Mouse (Mus musculus): ENCODE measurements around the gene Rap1a. TPM values are rescaled to one million over a fixed set of nuclear protein-coding genes. Genes with fewer than 3 reads are reported as not detected.

Rap1a gene
- polyA plus RNA-seq, 1 experiment from 2014 or later: 48.1 TPM

DNA sequence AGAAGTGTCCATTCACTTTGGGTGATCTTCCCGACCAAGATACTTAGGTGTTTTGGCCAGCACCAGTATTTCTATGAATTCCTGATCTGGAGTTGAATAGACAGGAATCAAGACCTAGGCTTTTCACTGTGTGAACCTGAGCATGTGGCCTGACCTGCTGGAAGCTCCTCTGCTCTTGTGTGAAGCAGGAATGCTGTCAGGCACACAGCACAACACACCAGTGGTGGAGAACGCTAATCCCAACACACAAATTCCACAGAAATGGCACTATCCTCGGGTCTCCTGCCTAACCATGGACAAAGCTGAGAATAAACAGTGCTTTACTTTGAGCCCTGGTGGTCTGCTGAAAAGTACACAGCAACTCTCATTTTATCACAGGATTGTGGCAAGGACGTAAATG lies 80.6 kb downstream of the Rap1a start:
- 78% methylated on average over 4 of the region's 4 CpGs for WGBS
- H3K9me3 ChIP-seq (replicated peaks; ENCODE audit: control insufficient read depth, low read length): no peaks in the 10 kb centered on the region
- no peaks in the 10 kb centered on the region for H3K27me3 ChIP-seq (replicated peaks; ENCODE audit: control insufficient read depth, insufficient read depth, low read length)

DNA sequence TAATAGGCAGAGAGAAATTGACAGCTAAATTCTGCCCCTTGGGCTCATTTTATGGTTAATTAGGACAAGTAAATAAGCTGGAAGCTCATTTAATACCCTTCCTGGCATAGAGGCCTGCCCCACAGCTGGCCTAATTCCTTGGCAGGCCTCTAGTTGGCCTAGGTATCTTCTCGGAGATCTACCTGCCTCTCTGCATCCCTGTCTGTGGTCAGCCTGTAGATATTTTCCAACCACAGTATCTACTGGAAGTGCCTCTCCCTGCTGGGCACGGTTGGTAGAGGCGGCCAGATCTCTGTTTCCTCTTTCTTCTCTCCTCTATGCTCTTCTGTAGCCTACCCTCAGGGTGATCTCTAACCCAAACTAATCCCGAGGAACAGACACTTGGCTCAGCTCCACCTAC lies 81.2 kb downstream of the Rap1a start:
- H3K36me3 ChIP-seq (ENCODE audit: control insufficient read depth, insufficient read depth, low read length): no peaks in the 10 kb centered on the region
- no peaks in the 10 kb centered on the region for H3K27me3 ChIP-seq (replicated peaks; ENCODE audit: control insufficient read depth, insufficient read depth, low read length)
- DNase-seq (ENCODE audit: low spot score) (no peak), ATAC-seq (no peak)
- H3K4me3 ChIP-seq (ENCODE audit: low read depth, low read length): no peak overlapping the region
- H3K9me3 ChIP-seq (replicated peaks; ENCODE audit: control insufficient read depth, low read length): no peaks in the 10 kb centered on the region
- WGBS: 63% methylated on average over 4 of the region's 4 CpGs
- no peak overlapping the region for H3K9ac ChIP-seq (ENCODE audit: low read length)
- no peak overlapping the region for H3K27ac ChIP-seq (ENCODE audit: low read depth, low read length)
- H3K4me2 ChIP-seq (ENCODE audit: low read length): no peak overlapping the region
- H3K4me1 ChIP-seq (ENCODE audit: control insufficient read depth, insufficient read depth, low read length): peaks cover 4% of the 10 kb centered on the region; the same call in 1 of the 2 replicates

More for the DNA sequence above, 80.6 kb downstream of the Rap1a start:
- Histone ChIP-seq H3K4me2 (ENCODE audit: low read length) (no peak overlapping the region), H3K4me3 (ENCODE audit: low read depth, low read length) (no peak overlapping the region), H3K27ac (ENCODE audit: low read depth, low read length) (no peak overlapping the region), H3K36me3 (ENCODE audit: control insufficient read depth, insufficient read depth, low read length) (no peaks in the 10 kb centered on the region), H3K9ac (ENCODE audit: low read length) (no peak overlapping the region), H3K4me1 (ENCODE audit: control insufficient read depth, insufficient read depth, low read length) (peaks cover 4% of the 10 kb centered on the region; the same call in 1 of the 2 replicates)
- no peak for ATAC-seq
- DNase-seq (ENCODE audit: low spot score): no peak

DNA sequence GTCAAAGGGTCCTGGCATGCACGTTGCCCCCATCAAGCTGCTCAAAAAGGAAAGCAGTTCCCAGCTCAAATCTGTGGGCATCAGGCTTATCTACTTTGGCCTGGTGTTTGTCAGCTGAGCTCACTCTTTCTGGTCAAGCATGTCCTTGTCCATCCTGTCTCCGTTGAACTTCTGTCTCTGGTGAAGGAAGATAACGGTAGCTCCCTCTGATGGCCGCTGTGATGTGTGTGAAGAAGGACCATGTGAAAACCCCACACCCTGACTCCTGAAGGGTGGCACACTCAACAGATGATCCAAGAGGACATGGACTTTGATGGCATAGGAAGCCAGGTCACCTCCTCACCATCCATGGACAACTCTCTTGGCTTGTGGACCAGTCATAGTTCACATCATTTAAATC lies 82.4 kb downstream of the Rap1a start:
- Histone ChIP-seq H3K9me3 (replicated peaks; ENCODE audit: control insufficient read depth, low read length) (no peaks in the 10 kb centered on the region), H3K36me3 (ENCODE audit: control insufficient read depth, insufficient read depth, low read length) (no peaks in the 10 kb centered on the region), H3K27me3 (replicated peaks; ENCODE audit: control insufficient read depth, insufficient read depth, low read length) (no peaks in the 10 kb centered on the region), H3K4me3 (ENCODE audit: low read depth, low read length) (no peak overlapping the region), H3K4me1 (ENCODE audit: control insufficient read depth, insufficient read depth, low read length) (peaks cover 4% of the 10 kb centered on the region; the same call in 1 of the 2 replicates), H3K4me2 (ENCODE audit: low read length) (no peak overlapping the region), H3K9ac (ENCODE audit: low read length) (no peak overlapping the region), H3K27ac (ENCODE audit: low read depth, low read length) (no peak overlapping the region)
- WGBS: 60% methylated on average over 4 of the region's 4 CpGs
- DNase-seq (ENCODE audit: low spot score): no peak
- no peak for ATAC-seq

DNA sequence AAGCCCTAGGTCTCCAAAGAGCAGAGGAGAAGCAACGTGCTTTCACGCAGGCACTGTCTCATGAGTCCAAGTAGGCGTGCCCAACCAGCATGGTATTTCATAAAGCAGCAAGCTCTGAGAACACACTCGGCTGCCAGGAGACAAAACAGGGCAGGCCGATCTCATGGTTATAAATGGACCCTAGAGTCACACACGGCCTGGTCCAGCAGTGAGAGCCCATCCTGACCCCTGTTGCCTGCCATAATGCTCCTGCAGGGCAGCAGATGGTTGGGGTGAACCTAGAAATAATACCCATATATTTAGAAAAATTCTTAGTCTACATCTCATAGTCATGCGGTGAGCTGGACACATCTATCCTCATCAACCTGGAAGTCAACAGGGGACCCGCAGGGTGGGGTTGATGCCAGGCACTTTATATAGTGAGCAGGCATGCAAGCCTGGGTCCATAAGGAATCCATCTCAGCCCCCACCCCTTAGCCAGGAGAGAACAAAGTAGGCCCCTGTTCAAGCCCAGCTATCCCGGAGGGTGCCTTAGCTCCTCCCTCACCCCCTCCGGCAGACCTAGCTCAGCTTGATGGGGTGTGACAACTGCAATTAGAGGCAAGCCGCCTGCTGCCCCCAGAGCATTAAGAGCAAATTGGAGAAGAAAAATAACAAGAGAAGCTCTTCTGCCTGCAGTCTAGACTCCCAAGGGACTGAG lies 83.1 kb downstream of the Rap1a start:
- peak; percentile 37 for DNase-seq (ENCODE audit: low spot score)
- H3K9me3 ChIP-seq (replicated peaks; ENCODE audit: control insufficient read depth, low read length): no peaks in the 10 kb centered on the region
- no peaks in the 10 kb centered on the region for H3K36me3 ChIP-seq (ENCODE audit: control insufficient read depth, insufficient read depth, low read length)
- H3K27me3 ChIP-seq (replicated peaks; ENCODE audit: control insufficient read depth, insufficient read depth, low read length): no peaks in the 10 kb centered on the region
- peaks cover 4% of the 10 kb centered on the region; the same call in 1 of the 2 replicates for H3K4me1 ChIP-seq (ENCODE audit: control insufficient read depth, insufficient read depth, low read length)
- H3K4me2 ChIP-seq (ENCODE audit: low read length): no peak overlapping the region
- no peak overlapping the region for H3K9ac ChIP-seq (ENCODE audit: low read length)
- peak; percentile 56; the same call in 1 of the 2 replicates for ATAC-seq
- H3K4me3 ChIP-seq (ENCODE audit: low read depth, low read length): no peak overlapping the region
- 58% methylated on average over 11 of the region's 11 CpGs for WGBS
- no peak overlapping the region for H3K27ac ChIP-seq (ENCODE audit: low read depth, low read length)

DNA sequence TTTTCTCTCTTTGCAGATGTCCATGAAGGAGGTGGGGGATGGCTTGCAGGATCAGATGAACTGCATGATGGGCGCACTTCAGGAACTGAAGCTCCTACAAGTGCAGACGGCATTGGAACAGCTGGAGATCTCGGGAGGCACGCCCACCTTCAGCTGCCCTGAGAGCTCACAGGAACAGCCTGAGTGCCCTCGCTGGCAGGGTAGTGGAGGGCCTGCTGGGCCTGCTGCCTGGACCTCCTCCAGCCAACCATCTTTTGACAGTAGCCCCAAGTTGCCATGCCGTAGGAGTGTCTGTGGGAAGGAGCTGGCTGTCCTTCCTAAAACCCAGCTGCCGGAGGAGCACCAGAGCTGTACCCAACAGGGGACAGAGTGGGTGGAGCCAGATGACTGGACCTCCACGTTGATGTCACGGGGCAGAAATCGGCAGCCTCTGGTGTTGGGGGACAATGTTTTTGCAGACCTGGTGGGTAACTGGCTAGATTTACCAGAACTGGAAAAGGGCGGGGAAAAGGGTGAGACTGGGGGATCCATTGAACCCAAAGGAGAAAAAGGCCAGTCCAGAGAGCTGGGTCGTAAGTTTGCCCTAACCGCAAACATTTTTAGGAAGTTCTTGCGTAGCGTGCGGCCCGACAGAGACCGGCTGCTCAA lies 84.7 kb downstream of the Rap1a start:
- ATAC-seq: no peak
- Histone ChIP-seq H3K9ac (ENCODE audit: low read length) (no peak overlapping the region), H3K36me3 (ENCODE audit: control insufficient read depth, insufficient read depth, low read length) (no peaks in the 10 kb centered on the region), H3K9me3 (replicated peaks; ENCODE audit: control insufficient read depth, low read length) (no peaks in the 10 kb centered on the region), H3K4me1 (ENCODE audit: control insufficient read depth, insufficient read depth, low read length) (peaks cover 4% of the 10 kb centered on the region; the same call in 1 of the 2 replicates), H3K4me2 (ENCODE audit: low read length) (no peak overlapping the region), H3K27ac (ENCODE audit: low read depth, low read length) (no peak overlapping the region), H3K27me3 (replicated peaks; ENCODE audit: control insufficient read depth, insufficient read depth, low read length) (no peaks in the 10 kb centered on the region), H3K4me3 (ENCODE audit: low read depth, low read length) (no peak overlapping the region)
- no peak for DNase-seq (ENCODE audit: low spot score)
- 71% methylated on average over 18 of the region's 18 CpGs for WGBS

DNA sequence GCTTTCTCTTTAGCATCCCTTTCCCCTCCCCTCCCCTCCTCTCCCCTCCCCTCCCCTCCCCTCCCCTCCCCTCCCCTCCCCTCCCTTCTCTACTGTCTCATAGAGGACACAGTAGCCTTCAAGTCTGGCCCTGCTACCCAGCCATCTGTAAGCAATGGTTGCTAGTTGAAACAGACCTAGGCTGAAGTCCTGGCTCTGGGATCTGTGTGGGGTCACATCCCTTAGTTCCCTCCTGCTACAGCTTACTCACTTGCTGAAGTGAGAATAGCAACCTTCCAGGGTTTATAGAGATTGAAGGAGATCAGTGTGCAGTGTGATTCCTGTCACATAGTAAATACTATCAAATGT lies 86.3 kb downstream of the Rap1a start:
- Histone ChIP-seq H3K4me3 (ENCODE audit: low read depth, low read length) (no peak overlapping the region), H3K27me3 (replicated peaks; ENCODE audit: control insufficient read depth, insufficient read depth, low read length) (no peaks in the 10 kb centered on the region), H3K9ac (ENCODE audit: low read length) (no peak overlapping the region), H3K36me3 (ENCODE audit: control insufficient read depth, insufficient read depth, low read length) (no peaks in the 10 kb centered on the region), H3K27ac (ENCODE audit: low read depth, low read length) (no peak overlapping the region), H3K4me1 (ENCODE audit: control insufficient read depth, insufficient read depth, low read length) (peaks cover 8% of the 10 kb centered on the region; the same call in 1 of the 2 replicates), H3K4me2 (ENCODE audit: low read length) (no peak overlapping the region), H3K9me3 (replicated peaks; ENCODE audit: control insufficient read depth, low read length) (no peaks in the 10 kb centered on the region)
- DNase-seq (ENCODE audit: low spot score) (no peak), ATAC-seq (no peak)

DNA sequence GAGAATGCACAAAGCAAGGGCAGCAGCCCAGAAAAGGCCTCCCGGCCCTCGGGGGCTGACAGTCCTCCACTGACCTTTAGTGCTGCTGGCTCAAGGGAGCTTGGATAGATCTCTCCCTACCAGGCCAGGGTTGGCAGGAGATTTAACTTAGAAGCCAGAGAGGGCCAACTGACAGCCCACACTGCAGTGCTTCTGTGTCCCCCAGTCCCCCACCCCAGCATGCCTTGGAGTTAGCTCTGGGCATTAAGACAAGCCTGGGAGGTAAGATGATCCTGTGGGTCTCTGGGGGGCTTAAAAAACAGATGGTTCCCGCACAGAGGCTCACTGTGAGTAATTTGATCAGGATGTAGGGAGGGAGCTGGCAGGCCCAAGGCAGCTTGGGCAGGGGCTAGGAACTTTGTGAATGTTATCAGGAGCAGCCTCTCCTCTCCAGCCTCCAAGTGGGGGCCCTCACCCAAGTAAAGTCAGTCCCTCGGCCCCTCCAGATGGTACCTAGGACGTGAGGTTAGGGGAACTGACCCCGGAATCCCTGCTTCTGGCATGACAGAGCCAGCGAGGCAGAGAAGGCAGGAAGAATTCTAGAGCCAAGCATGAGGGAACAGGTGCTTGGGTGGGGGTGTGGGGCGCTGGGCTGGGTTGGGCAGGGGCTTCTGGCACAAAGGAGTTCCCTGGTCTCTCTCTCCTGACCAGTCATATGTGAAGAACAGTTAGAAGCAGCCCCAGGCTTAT lies 86.9 kb downstream of the Rap1a start:
- WGBS: 24% methylated on average over 8 of the region's 8 CpGs
- H3K4me2 ChIP-seq (ENCODE audit: low read length): no peak overlapping the region
- DNase-seq (ENCODE audit: low spot score): no peak
- H3K27ac ChIP-seq (ENCODE audit: low read depth, low read length): no peak overlapping the region
- no peak overlapping the region for H3K9ac ChIP-seq (ENCODE audit: low read length)
- no peak overlapping the region for H3K4me3 ChIP-seq (ENCODE audit: low read depth, low read length)
- H3K36me3 ChIP-seq (ENCODE audit: control insufficient read depth, insufficient read depth, low read length): no peaks in the 10 kb centered on the region
- H3K9me3 ChIP-seq (replicated peaks; ENCODE audit: control insufficient read depth, low read length): no peaks in the 10 kb centered on the region
- no peaks in the 10 kb centered on the region for H3K27me3 ChIP-seq (replicated peaks; ENCODE audit: control insufficient read depth, insufficient read depth, low read length)
- ATAC-seq: no peak
- peaks cover 8% of the 10 kb centered on the region; the same call in 1 of the 2 replicates for H3K4me1 ChIP-seq (ENCODE audit: control insufficient read depth, insufficient read depth, low read length)

DNA sequence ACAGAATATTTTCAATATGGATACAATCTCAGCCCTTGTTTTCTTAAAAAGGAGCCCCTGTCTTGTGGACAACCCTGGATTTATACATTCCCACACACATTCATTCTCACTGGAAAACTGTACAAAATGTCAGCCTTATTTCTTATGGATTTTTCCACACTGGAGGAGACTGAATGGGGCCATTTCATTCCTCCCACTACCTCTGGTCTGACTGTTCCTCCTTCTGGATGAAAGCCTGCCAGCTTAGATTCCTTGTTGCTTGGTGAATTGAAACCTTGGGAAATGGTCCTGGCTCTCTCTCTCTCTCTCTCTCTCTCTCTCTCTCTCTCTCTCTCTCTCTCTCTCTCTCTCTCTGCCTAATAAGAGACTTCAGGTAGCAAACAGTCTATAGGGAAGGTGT lies 88.3 kb downstream of the Rap1a start:
- Histone ChIP-seq H3K36me3 (ENCODE audit: control insufficient read depth, insufficient read depth, low read length) (no peaks in the 10 kb centered on the region), H3K4me1 (ENCODE audit: control insufficient read depth, insufficient read depth, low read length) (0 out of 2 replicates have a peak, but pooled peaks cover 3% of the 10 kb centered on the region), H3K9ac (ENCODE audit: low read length) (no peak overlapping the region), H3K9me3 (replicated peaks; ENCODE audit: control insufficient read depth, low read length) (no peaks in the 10 kb centered on the region), H3K27me3 (replicated peaks; ENCODE audit: control insufficient read depth, insufficient read depth, low read length) (no peaks in the 10 kb centered on the region), H3K4me3 (ENCODE audit: low read depth, low read length) (no peak overlapping the region), H3K27ac (ENCODE audit: low read depth, low read length) (no peak overlapping the region), H3K4me2 (ENCODE audit: low read length) (no peak overlapping the region)
- ATAC-seq (no peak), DNase-seq (ENCODE audit: low spot score) (no peak)

DNA sequence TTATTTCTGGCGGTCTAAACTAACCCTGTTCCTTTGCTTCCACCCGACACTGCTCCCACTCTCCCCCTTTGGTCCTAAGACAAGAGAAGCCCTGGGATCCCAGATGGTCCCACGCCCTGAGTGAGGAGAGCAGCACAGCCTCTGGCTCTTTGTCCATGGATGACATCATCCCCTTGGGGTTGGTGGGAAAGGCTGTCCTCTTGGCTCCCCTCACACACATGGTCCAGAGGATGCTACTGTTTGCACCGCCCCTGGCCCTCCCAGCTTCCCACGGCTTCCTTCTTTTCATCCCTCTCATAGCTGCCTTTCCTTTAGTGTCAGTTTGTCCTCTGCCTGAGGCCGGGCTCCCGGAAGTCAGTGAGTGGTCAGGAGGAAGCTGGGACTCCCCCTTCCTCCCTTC lies 89.4 kb downstream of the Rap1a start:
- H3K27ac ChIP-seq (ENCODE audit: low read depth, low read length): no peak overlapping the region
- WGBS: 74% methylated on average over 7 of the region's 7 CpGs
- no peak for DNase-seq (ENCODE audit: low spot score)

More for the DNA sequence above, 89.4 kb downstream of the Rap1a start:
- H3K4me3 ChIP-seq (ENCODE audit: low read depth, low read length): no peak overlapping the region
- H3K4me2 ChIP-seq (ENCODE audit: low read length): no peak overlapping the region
- H3K27me3 ChIP-seq (replicated peaks; ENCODE audit: control insufficient read depth, insufficient read depth, low read length): no peaks in the 10 kb centered on the region
- no peaks in the 10 kb centered on the region for H3K9me3 ChIP-seq (replicated peaks; ENCODE audit: control insufficient read depth, low read length)
- H3K9ac ChIP-seq (ENCODE audit: low read length): no peak overlapping the region
- peaks cover 5% of the 10 kb centered on the region; the same call in 1 of the 2 replicates for H3K4me1 ChIP-seq (ENCODE audit: control insufficient read depth, insufficient read depth, low read length)
- no peaks in the 10 kb centered on the region for H3K36me3 ChIP-seq (ENCODE audit: control insufficient read depth, insufficient read depth, low read length)
- no peak for ATAC-seq
